Mouse (Mus musculus): ENCODE results near the gene Pgrmc2. TPM values are rescaled to one million over a fixed set of nuclear protein-coding genes. Genes with fewer than 3 reads are reported as not detected.

Gene Pgrmc2
- polyA plus RNA-seq, 1 experiment from 2014 or later = 30.9 TPM

DNA sequence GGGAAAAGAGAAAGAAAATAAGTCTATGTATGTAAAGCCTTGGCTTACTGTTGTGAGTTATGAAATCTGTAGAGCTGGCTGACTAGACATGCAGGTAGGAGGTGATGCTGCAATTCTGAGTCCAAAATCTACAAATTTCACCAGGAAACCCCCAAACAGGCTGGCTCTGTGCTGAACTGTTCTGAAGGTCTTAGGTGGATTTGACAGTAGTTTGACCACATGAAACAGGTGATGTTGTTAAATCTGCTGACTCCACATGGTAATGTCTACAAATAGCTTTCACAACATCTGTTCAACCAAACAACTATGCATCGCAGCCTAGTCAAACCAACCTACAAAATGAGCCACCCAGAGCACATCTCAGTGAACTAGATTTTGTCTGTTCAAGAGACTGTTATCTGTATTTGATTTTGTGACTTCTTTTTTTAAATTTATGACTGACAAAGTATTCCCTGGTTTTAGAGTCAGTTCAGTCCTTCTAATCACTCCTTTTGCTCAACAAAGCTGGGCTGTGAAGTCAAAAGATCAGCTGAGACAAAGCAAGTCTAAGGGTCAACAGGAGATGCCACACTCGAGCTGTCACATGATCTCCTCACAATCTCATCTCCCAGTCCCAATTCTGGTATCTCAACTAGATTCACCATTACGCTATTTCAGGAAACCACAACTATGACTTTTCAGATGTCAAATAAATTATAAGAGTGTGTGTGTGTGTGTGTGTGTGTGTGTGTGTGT, 20.8 kb downstream of the Pgrmc2 start:
- WGBS (ENCODE audit: insufficient replicate concordance) = 91% methylated on average over 3 of the region's 3 CpGs

DNA sequence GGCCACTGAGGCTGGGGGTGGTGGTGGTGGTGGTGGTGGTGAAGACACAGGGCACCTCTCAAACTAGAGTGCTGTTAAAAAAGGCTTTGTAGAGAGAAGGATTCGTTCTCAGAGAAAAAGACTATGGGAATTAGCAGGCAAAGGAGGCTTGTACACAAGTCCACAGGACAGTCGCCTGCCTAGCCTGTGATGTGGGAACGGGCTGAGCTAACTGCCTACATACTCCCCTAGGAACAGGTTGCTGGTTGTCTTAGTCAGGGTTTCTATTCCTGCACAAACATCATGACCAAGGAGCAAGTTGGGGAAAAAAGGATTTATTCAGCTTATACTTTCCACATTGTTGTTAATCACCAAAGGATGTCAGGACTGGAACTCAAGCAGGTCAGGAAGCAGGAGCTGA, 23.6 kb downstream of the Pgrmc2 start:
- ATAC-seq (replicated peaks; ENCODE audit: insufficient number of reproducible peaks, low FRiP score, low TSS enrichment) = no peak
- Histone ChIP-seq H3K27ac (ENCODE audit: low read depth, low read length) (no peak overlapping the region), H3K4me3 (ENCODE audit: low read depth, low read length) (no peak overlapping the region), H3K36me3 (ENCODE audit: control insufficient read depth, insufficient read depth, low read length) (no peaks in the 10 kb centered on the region), H3K4me1 (ENCODE audit: control insufficient read depth, insufficient read depth, low read length) (no peaks in the 10 kb centered on the region), H3K4me2 (no peak overlapping the region), H3K27me3 (ENCODE audit: control insufficient read depth, insufficient read depth, low read length) (no peaks in the 10 kb centered on the region), H3K9ac (ENCODE audit: low read depth, low read length) (no peak overlapping the region), H3K9me3 (replicated peaks; ENCODE audit: control insufficient read depth, low read length) (0 out of 2 replicates have a peak, but pooled peaks cover 2% of the 10 kb centered on the region)
- 80% methylated on average over 3 of the region's 3 CpGs for WGBS (ENCODE audit: insufficient replicate concordance)

More for the DNA sequence above, 20.8 kb downstream of the Pgrmc2 start:
- no peaks in the 10 kb centered on the region for H3K9me3 ChIP-seq (replicated peaks; ENCODE audit: control insufficient read depth, low read length)
- H3K4me3 ChIP-seq (ENCODE audit: low read depth, low read length) = no peak overlapping the region
- no peak overlapping the region for H3K9ac ChIP-seq (ENCODE audit: low read depth, low read length)
- H3K4me1 ChIP-seq (ENCODE audit: control insufficient read depth, insufficient read depth, low read length) = no peaks in the 10 kb centered on the region
- H3K27ac ChIP-seq (ENCODE audit: low read depth, low read length) = no peak overlapping the region
- no peaks in the 10 kb centered on the region for H3K27me3 ChIP-seq (ENCODE audit: control insufficient read depth, insufficient read depth, low read length)
- no peak for ATAC-seq (replicated peaks; ENCODE audit: insufficient number of reproducible peaks, low FRiP score, low TSS enrichment)
- no peak overlapping the region for H3K4me2 ChIP-seq
- no peaks in the 10 kb centered on the region for H3K36me3 ChIP-seq (ENCODE audit: control insufficient read depth, insufficient read depth, low read length)

DNA sequence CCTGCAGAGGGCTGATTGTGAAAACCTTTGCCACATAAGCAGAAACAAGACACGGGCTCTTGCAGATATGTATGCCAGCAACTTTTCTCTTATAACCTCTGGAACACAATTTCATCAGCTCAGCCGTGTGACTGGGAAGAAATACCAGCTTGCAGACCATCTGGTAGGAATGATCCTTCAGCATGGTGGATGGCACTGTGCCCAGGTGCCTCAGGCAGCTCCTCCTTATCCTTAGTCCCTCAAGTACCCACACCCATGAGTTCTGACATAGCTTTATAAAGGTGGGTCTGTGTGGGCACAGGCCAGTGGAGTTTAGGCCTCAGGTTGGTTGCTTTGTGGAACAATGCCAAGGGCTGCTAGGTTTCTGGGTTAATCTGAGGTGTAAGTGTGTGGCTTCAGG, 24.5 kb downstream of the Pgrmc2 start:
- Histone ChIP-seq H3K4me1 (ENCODE audit: control insufficient read depth, insufficient read depth, low read length) (no peaks in the 10 kb centered on the region), H3K4me2 (no peak overlapping the region), H3K27me3 (ENCODE audit: control insufficient read depth, insufficient read depth, low read length) (no peaks in the 10 kb centered on the region), H3K9me3 (replicated peaks; ENCODE audit: control insufficient read depth, low read length) (0 out of 2 replicates have a peak, but pooled peaks cover 2% of the 10 kb centered on the region), H3K4me3 (ENCODE audit: low read depth, low read length) (no peak overlapping the region), H3K36me3 (ENCODE audit: control insufficient read depth, insufficient read depth, low read length) (no peaks in the 10 kb centered on the region), H3K27ac (ENCODE audit: low read depth, low read length) (no peak overlapping the region), H3K9ac (ENCODE audit: low read depth, low read length) (no peak overlapping the region)
- 81% methylated on average over 2 of the region's 2 CpGs for WGBS (ENCODE audit: insufficient replicate concordance)
- no peak for ATAC-seq (replicated peaks; ENCODE audit: insufficient number of reproducible peaks, low FRiP score, low TSS enrichment)

DNA sequence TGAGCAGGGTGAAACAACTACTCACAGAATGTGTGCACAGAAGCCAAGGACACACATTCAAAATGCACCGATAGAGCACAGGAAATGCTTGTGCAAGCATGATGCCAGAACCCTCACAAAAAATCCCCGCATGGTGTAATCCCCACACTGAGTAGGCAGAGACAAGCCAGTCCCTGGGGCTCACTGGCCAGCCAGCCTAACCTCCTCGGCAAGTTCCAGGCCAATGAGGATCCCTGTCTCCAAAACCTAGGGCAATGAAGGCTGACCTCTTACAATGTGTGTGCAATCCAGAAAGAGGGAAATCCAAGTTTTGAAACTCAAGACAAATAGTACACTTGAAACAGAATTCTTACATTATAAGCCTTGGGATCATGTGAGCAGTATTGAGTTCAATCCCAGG, 29.5 kb downstream of the Pgrmc2 start:
- Histone ChIP-seq H3K9ac (ENCODE audit: low read depth, low read length) (no peak overlapping the region), H3K36me3 (ENCODE audit: control insufficient read depth, insufficient read depth, low read length) (no peaks in the 10 kb centered on the region), H3K4me1 (ENCODE audit: control insufficient read depth, insufficient read depth, low read length) (no peaks in the 10 kb centered on the region), H3K27me3 (ENCODE audit: control insufficient read depth, insufficient read depth, low read length) (no peaks in the 10 kb centered on the region), H3K27ac (ENCODE audit: low read depth, low read length) (no peak overlapping the region), H3K4me3 (ENCODE audit: low read depth, low read length) (no peak overlapping the region), H3K4me2 (no peak overlapping the region), H3K9me3 (replicated peaks; ENCODE audit: control insufficient read depth, low read length) (0 out of 2 replicates have a peak, but pooled peaks cover 2% of the 10 kb centered on the region)
- ATAC-seq (replicated peaks; ENCODE audit: insufficient number of reproducible peaks, low FRiP score, low TSS enrichment) = no peak
- 77% methylated on average over 3 of the region's 3 CpGs for WGBS (ENCODE audit: insufficient replicate concordance)

DNA sequence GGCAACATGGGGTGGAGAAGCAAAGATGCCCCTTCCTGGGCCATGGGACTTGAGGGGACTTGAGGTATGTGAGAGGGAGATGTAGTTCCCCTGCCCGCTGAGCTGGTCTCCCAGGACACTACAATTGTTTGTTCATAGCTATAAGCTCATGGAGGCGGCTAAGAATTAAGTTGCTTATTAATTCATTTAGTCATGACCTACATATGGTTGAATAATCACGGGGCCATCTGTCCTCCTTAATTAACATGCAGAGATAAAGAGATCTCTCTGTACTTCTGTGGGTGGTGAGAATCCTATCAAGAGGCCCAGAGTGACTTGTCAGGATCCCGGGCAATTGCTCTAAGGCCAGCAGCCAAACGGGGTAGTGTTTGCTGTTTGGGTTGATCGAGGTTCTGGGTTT, 35.0 kb downstream of the Pgrmc2 start:
- Histone ChIP-seq H3K9ac (ENCODE audit: low read depth, low read length) (no peak overlapping the region), H3K27ac (ENCODE audit: low read depth, low read length) (no peak overlapping the region), H3K36me3 (ENCODE audit: control insufficient read depth, insufficient read depth, low read length) (no peaks in the 10 kb centered on the region), H3K4me3 (ENCODE audit: low read depth, low read length) (no peak overlapping the region), H3K4me2 (no peak overlapping the region), H3K4me1 (ENCODE audit: control insufficient read depth, insufficient read depth, low read length) (peaks cover 10% of the 10 kb centered on the region; the same call in 1 of the 2 replicates), H3K27me3 (ENCODE audit: control insufficient read depth, insufficient read depth, low read length) (no peaks in the 10 kb centered on the region), H3K9me3 (replicated peaks; ENCODE audit: control insufficient read depth, low read length) (no peaks in the 10 kb centered on the region)
- 83% methylated on average over 6 of the region's 6 CpGs for WGBS (ENCODE audit: insufficient replicate concordance)
- no peak for ATAC-seq (replicated peaks; ENCODE audit: insufficient number of reproducible peaks, low FRiP score, low TSS enrichment)

DNA sequence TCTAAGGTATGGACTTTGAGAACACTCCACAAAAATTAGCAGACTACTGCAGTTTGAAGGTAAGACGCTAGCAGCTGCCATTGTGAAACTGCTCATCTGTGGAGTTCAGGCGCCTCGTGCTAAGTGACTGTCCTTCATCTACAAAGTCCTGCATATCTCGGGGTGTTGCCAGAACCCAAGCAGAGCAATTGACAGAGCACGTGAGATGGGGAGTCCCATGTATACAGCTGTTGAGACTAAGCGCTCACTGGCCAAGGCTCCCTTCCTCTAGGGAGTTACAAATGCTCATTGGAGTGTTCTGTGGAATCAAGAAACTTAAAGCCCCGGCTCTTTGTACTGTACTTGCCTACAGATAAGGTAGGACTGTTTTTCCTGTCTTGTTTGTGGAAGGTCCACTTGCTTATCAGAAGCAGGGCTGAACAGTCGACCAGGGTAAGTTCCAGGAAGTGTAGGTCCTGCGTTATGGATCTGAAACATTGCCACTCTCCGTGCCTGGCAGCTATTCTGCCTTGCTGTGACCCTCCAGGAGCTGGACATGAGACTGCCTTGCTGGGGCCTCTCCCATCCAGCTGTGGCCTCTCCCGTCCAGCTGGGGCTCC, 39.0 kb downstream of the Pgrmc2 start:
- Histone ChIP-seq H3K9ac (ENCODE audit: low read depth, low read length) (no peak overlapping the region), H3K9me3 (replicated peaks; ENCODE audit: control insufficient read depth, low read length) (no peaks in the 10 kb centered on the region), H3K36me3 (ENCODE audit: control insufficient read depth, insufficient read depth, low read length) (no peaks in the 10 kb centered on the region), H3K4me2 (no peak overlapping the region), H3K4me3 (ENCODE audit: low read depth, low read length) (no peak overlapping the region), H3K27ac (ENCODE audit: low read depth, low read length) (no peak overlapping the region), H3K4me1 (ENCODE audit: control insufficient read depth, insufficient read depth, low read length) (peaks cover 10% of the 10 kb centered on the region; the same call in 1 of the 2 replicates), H3K27me3 (ENCODE audit: control insufficient read depth, insufficient read depth, low read length) (no peaks in the 10 kb centered on the region)
- WGBS (ENCODE audit: insufficient replicate concordance) = 34% methylated on average over 11 of the region's 11 CpGs
- ATAC-seq (replicated peaks; ENCODE audit: insufficient number of reproducible peaks, low FRiP score, low TSS enrichment) = no peak

DNA sequence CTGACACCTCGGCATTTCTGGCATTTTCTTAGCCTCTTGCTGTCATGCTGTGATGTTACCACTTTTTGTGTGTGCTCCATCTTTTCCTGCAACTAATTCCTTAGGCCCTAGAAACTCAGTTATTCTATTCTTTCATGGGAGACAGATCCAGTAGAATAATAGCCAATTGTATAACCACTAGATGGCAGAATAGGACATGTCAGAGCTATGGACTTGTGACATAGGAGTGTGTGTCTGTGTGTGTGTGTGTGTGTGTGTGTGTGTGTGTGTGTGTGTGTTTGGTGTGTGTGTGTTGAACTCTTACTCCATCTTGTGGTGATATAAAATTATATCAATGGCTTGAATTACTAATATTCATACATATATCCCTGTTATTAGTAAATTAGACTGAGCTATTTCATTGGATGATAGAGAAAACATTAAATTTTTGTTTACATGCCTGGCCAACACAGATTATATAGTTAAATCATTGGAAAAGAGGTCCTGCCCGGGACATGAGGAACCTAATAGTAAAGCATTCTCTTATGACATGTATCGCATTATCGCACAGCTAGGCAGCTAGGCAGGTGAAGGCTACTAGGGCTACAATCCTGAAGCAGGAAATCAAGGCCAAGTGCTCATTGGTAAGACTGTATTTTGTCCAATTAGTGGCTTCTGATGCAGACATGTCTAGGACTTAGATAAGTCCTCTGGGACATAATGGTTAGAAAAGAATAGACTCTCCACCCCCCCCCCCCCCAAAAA, 40.5 kb downstream of the Pgrmc2 start:
- Histone ChIP-seq H3K4me1 (ENCODE audit: control insufficient read depth, insufficient read depth, low read length) (peaks cover 10% of the 10 kb centered on the region; the same call in 1 of the 2 replicates), H3K36me3 (ENCODE audit: control insufficient read depth, insufficient read depth, low read length) (no peaks in the 10 kb centered on the region), H3K27me3 (ENCODE audit: control insufficient read depth, insufficient read depth, low read length) (no peaks in the 10 kb centered on the region), H3K9me3 (replicated peaks; ENCODE audit: control insufficient read depth, low read length) (no peaks in the 10 kb centered on the region), H3K4me3 (ENCODE audit: low read depth, low read length) (no peak overlapping the region), H3K4me2 (no peak overlapping the region), H3K27ac (ENCODE audit: low read depth, low read length) (no peak overlapping the region), H3K9ac (ENCODE audit: low read depth, low read length) (no peak overlapping the region)
- 75% methylated on average over 4 of the region's 4 CpGs for WGBS (ENCODE audit: insufficient replicate concordance)
- no peak for ATAC-seq (replicated peaks; ENCODE audit: insufficient number of reproducible peaks, low FRiP score, low TSS enrichment)

DNA sequence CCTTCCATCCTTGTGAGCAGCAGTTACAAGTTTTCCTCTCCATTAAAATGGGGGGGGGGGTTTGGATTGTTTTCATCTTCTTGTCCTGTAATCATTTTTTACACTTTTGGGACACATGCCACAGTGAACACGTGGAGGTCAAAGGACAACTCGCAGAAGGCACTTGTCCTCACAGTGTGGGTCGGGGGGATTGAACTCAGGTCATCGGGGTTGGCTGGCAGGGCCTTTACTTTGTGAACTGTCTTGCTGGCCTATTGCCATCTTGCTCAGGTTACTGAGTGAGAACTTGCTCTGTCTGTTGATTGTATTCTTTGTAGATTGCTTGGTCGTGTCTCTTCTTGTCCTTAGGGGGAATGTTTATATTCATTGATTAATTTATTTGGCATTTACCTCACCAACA, 41.6 kb downstream of the Pgrmc2 start:
- Histone ChIP-seq H3K9ac (ENCODE audit: low read depth, low read length) (no peak overlapping the region), H3K36me3 (ENCODE audit: control insufficient read depth, insufficient read depth, low read length) (no peaks in the 10 kb centered on the region), H3K9me3 (replicated peaks; ENCODE audit: control insufficient read depth, low read length) (no peaks in the 10 kb centered on the region), H3K27ac (ENCODE audit: low read depth, low read length) (no peak overlapping the region), H3K4me3 (ENCODE audit: low read depth, low read length) (no peak overlapping the region), H3K4me2 (no peak overlapping the region), H3K27me3 (ENCODE audit: control insufficient read depth, insufficient read depth, low read length) (no peaks in the 10 kb centered on the region), H3K4me1 (ENCODE audit: control insufficient read depth, insufficient read depth, low read length) (peaks cover 10% of the 10 kb centered on the region; the same call in 1 of the 2 replicates)
- ATAC-seq (replicated peaks; ENCODE audit: insufficient number of reproducible peaks, low FRiP score, low TSS enrichment) = no peak
- WGBS (ENCODE audit: insufficient replicate concordance) = 69% methylated on average over 5 of the region's 5 CpGs
